Mouse (Mus musculus) adrenal gland, postnatal 25 days (tissue): ENCODE measurements around the gene Plagl1. TPM values are rescaled to one million over a fixed set of nuclear protein-coding genes. Genes with fewer than 3 reads are reported as not detected.

ENCODE experiments used
- DNase-seq: peaks from one replicate; pipeline ENCODE4 v3.0.0; 2021; ENCODE audit warnings: mixed read lengths
- total RNA-seq: library from RNA; stranded (reverse); gene quantifications from 2 replicates; pipeline ENCODE4 v1.2.3, GENCODE M21; 2021

The Plagl1 gene
- total RNA-seq, 1 experiment from 2014 or later: 7.5 TPM

- DNase-seq: no peak
Observed at GRCm38 (mm10) chr10:13135276-13135675, 75.0 kb downstream of the Plagl1 start.

- no peak for DNase-seq
Observed at GRCm38 (mm10) chr10:13135751-13136150, 75.4 kb downstream of the Plagl1 start.

GRCm38 (mm10) chr10:13137906-13138305 is 77.6 kb downstream of the Plagl1 start:
- DNase-seq: no peak

GRCm38 (mm10) chr10:13140434-13140833 is 80.1 kb downstream of the Plagl1 start:
- DNase-seq: no peak

- DNase-seq: no peak
Observed at GRCm38 (mm10) chr10:13150435-13150834, 90.1 kb downstream of the Plagl1 start.

GRCm38 (mm10) chr10:13151353-13151752 is 91.0 kb downstream of the Plagl1 start:
- no peak for DNase-seq

GRCm38 (mm10) chr10:13152811-13153364 is 92.6 kb downstream of the Plagl1 start:
- no peak for DNase-seq

GRCm38 (mm10) chr10:13155377-13155776 is 95.1 kb downstream of the Plagl1 start:
- DNase-seq: no peak

- no peak for DNase-seq
Observed at GRCm38 (mm10) chr10:13160913-13161312, 100.6 kb downstream of the Plagl1 start.

- no peak for DNase-seq
Observed at GRCm38 (mm10) chr10:13162031-13162430, 101.7 kb downstream of the Plagl1 start.

GRCm38 (mm10) chr10:13168461-13168860 is 108.2 kb downstream of the Plagl1 start:
- DNase-seq: no peak

- no peak for DNase-seq
Observed at GRCm38 (mm10) chr10:13170739-13171448, 110.6 kb downstream of the Plagl1 start.

- DNase-seq: no peak
Observed at GRCm38 (mm10) chr10:13171461-13171860, 111.2 kb downstream of the Plagl1 start.

- DNase-seq: no peak
Observed at GRCm38 (mm10) chr10:13172798-13173221, 112.5 kb downstream of the Plagl1 start.

GRCm38 (mm10) chr10:13175866-13176265 is 115.6 kb downstream of the Plagl1 start:
- no peak for DNase-seq

GRCm38 (mm10) chr10:13177973-13178624 is 117.8 kb downstream of the Plagl1 start, which contains the start of gene Zc2hc1b:
Gene Zc2hc1b (minus strand): TSS chr10:13178023.
- no peak for DNase-seq

GRCm38 (mm10) chr10:13180211-13180610 is 119.9 kb downstream of the Plagl1 start:
- DNase-seq: no peak

Other genes starting within 250 kb of the Plagl1 start
- 91.5 and 114 TPM in 2 replicates for gene Utrn, start 191.1 kb upstream of the Plagl1 start, total RNA-seq
- gene Stx11, start 96.2 kb upstream of the Plagl1 start, total RNA-seq: 13.1 and 16.1 TPM in 2 replicates
- 13.1 and 14.2 TPM in 2 replicates for gene Sf3b5, start 55.2 kb upstream of the Plagl1 start, total RNA-seq
- gene Zc2hc1b, start 117.5 kb downstream of the Plagl1 start, total RNA-seq: not detected in 2 replicates
- 36.5 and 37.0 TPM in 2 replicates for gene Ltv1, start 132.7 kb downstream of the Plagl1 start, total RNA-seq